Mouse (Mus musculus): ENCODE results near the gene Med25. TPM values are rescaled to one million over a fixed set of nuclear protein-coding genes. Genes with fewer than 3 reads are reported as not detected.

The Med25 gene
- polyA plus RNA-seq (2017; shearing (Covaris generic)) = 10 to 100 TPM; 54.7 to 59.9 TPM

GRCm38 (mm10) chr7:44892276-44892921 is at the start of gene Med25:
TSS of gene Med25 (minus strand) at chr7:44892712.

GRCm38 (mm10) chr7:44929204-44930151 is 37.0 kb upstream of the Med25 start, which contains the start of gene Ap2a1:
TSS of gene Ap2a1 (minus strand) at chr7:44929496.

GRCm38 (mm10) chr7:44895593-44896434 is 3.3 kb upstream of the Med25 start, which contains the start of gene Fuz:
TSS of gene Fuz (plus strand) at chr7:44896079.

GRCm38 (mm10) chr7:44869697-44870528 is 22.6 kb downstream of the Med25 start, which contains the start of gene Ptov1:
TSS of gene Ptov1 (minus strand) at chr7:44869788.

GRCm38 (mm10) chr7:44857042-44857552 is 35.4 kb downstream of the Med25 start, which contains the start of gene Pnkp:
TSS of gene Pnkp (plus strand) at chr7:44857139.

GRCm38 (mm10) chr7:44848561-44849415 is 43.7 kb downstream of the Med25 start, which contains the start of the genes Akt1s1 and Tbc1d17:
TSS of gene Akt1s1 (plus strand) at chr7:44848991.
TSS of gene Tbc1d17 (minus strand) at chr7:44849079.

Other genes with a start within 250 kb of the Med25 start
- 1 to 10 TPM in 1 of 2 experiments, under 1 TPM in 1; 0.24 to 1.8 TPM for gene Myh14, start 221.9 kb downstream of the Med25 start, polyA plus RNA-seq (2017; shearing (Covaris generic))
- not detected for gene Izumo2, start 184.0 kb downstream of the Med25 start, polyA plus RNA-seq (2017; shearing (Covaris generic))
- 10 to 100 TPM; 92.8 to 98.9 TPM for gene Vrk3, start 144.3 kb downstream of the Med25 start, polyA plus RNA-seq (2017; shearing (Covaris generic))
- gene Zfp473, start 141.7 kb downstream of the Med25 start, polyA plus RNA-seq (2017; shearing (Covaris generic)) = 1 to 10 TPM in 1 of 2 experiments, under 1 TPM in 1; 0.37 to 1.3 TPM
- 10 to 100 TPM; 40.5 to 41.4 TPM for gene Nup62, start 76.6 kb downstream of the Med25 start, polyA plus RNA-seq (2017; shearing (Covaris generic))
- gene Il4i1, start 76.3 kb downstream of the Med25 start, polyA plus RNA-seq (2017; shearing (Covaris generic)) = 1 to 10 TPM; 3.0 to 8.6 TPM
- gene Atf5, start 76.1 kb downstream of the Med25 start, polyA plus RNA-seq (2017; shearing (Covaris generic)) = under 1 TPM in 1 of 2 experiments, not detected in 1; 0.30 TPM
- 10 to 100 TPM; 26.4 to 35.3 TPM for gene Akt1s1, start 43.7 kb downstream of the Med25 start, polyA plus RNA-seq (2017; shearing (Covaris generic))
- 10 to 100 TPM; 83.2 to 90.0 TPM for gene Tbc1d17, start 43.6 kb downstream of the Med25 start, polyA plus RNA-seq (2017; shearing (Covaris generic))
- gene Pnkp, start 35.6 kb downstream of the Med25 start, polyA plus RNA-seq (2017; shearing (Covaris generic)) = 10 to 100 TPM; 89.6 to 97.9 TPM
- gene Ptov1, start 22.9 kb downstream of the Med25 start, polyA plus RNA-seq (2017; shearing (Covaris generic)) = 10 to 100 TPM; 28.9 to 30.2 TPM
- gene Fuz, start 3.4 kb upstream of the Med25 start, polyA plus RNA-seq (2017; shearing (Covaris generic)) = 10 to 100 TPM; 38.7 to 55.5 TPM
- 10 to 100 TPM; 56.8 to 69.1 TPM for gene Ap2a1, start 36.8 kb upstream of the Med25 start, polyA plus RNA-seq (2017; shearing (Covaris generic))
- gene Tsks, start 50.5 kb upstream of the Med25 start, polyA plus RNA-seq (2017; shearing (Covaris generic)) = under 1 TPM in 1 of 2 experiments, not detected in 1; 0.97 TPM
- 1 to 10 TPM; 1.7 to 2.5 TPM for gene Cpt1c, start 82.1 kb upstream of the Med25 start, polyA plus RNA-seq (2017; shearing (Covaris generic))
- gene Prmt1, start 93.9 kb upstream of the Med25 start, polyA plus RNA-seq (2017; shearing (Covaris generic)) = 100 to 1,000 TPM; 148 to 162 TPM
- 100 to 1,000 TPM; 224 to 233 TPM for gene Irf3, start 104.9 kb upstream of the Med25 start, polyA plus RNA-seq (2017; shearing (Covaris generic))
- 10 to 100 TPM; 23.6 to 30.4 TPM for gene Bcl2l12, start 106.0 kb upstream of the Med25 start, polyA plus RNA-seq (2017; shearing (Covaris generic))
- 10 to 100 TPM; 34.5 to 35.4 TPM for gene Scaf1, start 123.7 kb upstream of the Med25 start, polyA plus RNA-seq (2017; shearing (Covaris generic))
- 10 to 100 TPM; 30.9 to 34.3 TPM for gene Rras, start 125.2 kb upstream of the Med25 start, polyA plus RNA-seq (2017; shearing (Covaris generic))
- gene Prr12, start 160.2 kb upstream of the Med25 start, polyA plus RNA-seq (2017; shearing (Covaris generic)) = 1 to 10 TPM; 2.2 to 4.1 TPM
- 100 to 1,000 TPM in 1 of 2 experiments, 10 to 100 TPM in 1; 99.4 to 115 TPM for gene Nosip, start 169.7 kb upstream of the Med25 start, polyA plus RNA-seq (2017; shearing (Covaris generic))
- gene Prrg2, start 170.0 kb upstream of the Med25 start, polyA plus RNA-seq (2017; shearing (Covaris generic)) = 1 to 10 TPM; 2.7 to 4.1 TPM
- 10 to 100 TPM in 1 of 2 experiments, 1 to 10 TPM in 1; 3.5 to 13.7 TPM for gene Rcn3, start 199.5 kb upstream of the Med25 start, polyA plus RNA-seq (2017; shearing (Covaris generic))
- gene Fcgrt, start 211.1 kb upstream of the Med25 start, polyA plus RNA-seq (2017; shearing (Covaris generic)) = 1 to 10 TPM; 1.1 to 5.2 TPM
- gene Rps11, start 231.7 kb upstream of the Med25 start, polyA plus RNA-seq (2017; shearing (Covaris generic)) = 1,000 to 10,000 TPM; 2,095 to 2,158 TPM
- gene Rpl13a, start 236.0 kb upstream of the Med25 start, polyA plus RNA-seq (2017; shearing (Covaris generic)) = 1,000 to 10,000 TPM; 2,041 to 2,586 TPM
- gene Gm45713, start 243.5 kb upstream of the Med25 start, polyA plus RNA-seq (2017; shearing (Covaris generic)) = not detected
- gene Flt3l, start 243.7 kb upstream of the Med25 start, polyA plus RNA-seq (2017; shearing (Covaris generic)) = 100 to 1,000 TPM; 207 to 313 TPM

Data from inflammation-experienced regulatory T-cells (primary cell).